Mouse (Mus musculus) bone marrow macrophage, adult 2 months (primary cell): Measurements from ENCODE around the gene Taok1. TPM values are rescaled to one million over a fixed set of nuclear protein-coding genes. Genes with fewer than 3 reads are reported as not detected.

Experiments used
- H3K27ac ChIP-seq: 2 replicates; pipeline ENCODE4 v1.5.1; 2012; ENCODE audit warnings: low read depth, low read length; ENCODE audit not compliant: insufficient read depth
- H3K4me1 ChIP-seq: 2 replicates; pipeline ENCODE4 v1.6.1; 2012; ENCODE audit warnings: low read length; ENCODE audit not compliant: control insufficient read depth, insufficient read depth
- H3K4me3 ChIP-seq: 2 replicates; pipeline ENCODE4 v1.5.1; 2012; ENCODE audit warnings: mild to moderate bottlenecking, low read length, moderate library complexity; ENCODE audit not compliant: insufficient read depth
- CTCF ChIP-seq: IDR thresholded peaks from 2 replicates; pipeline ENCODE4 v1.5.1; 2012; ENCODE audit warnings: low read depth, mild to moderate bottlenecking, low read length, moderate library complexity
- POLR2A ChIP-seq: IDR thresholded peaks from 2 replicates; pipeline ENCODE4 v1.6.1; 2012; ENCODE audit warnings: mild to moderate bottlenecking, low read depth, low read length, borderline replicate concordance
- polyA plus RNA-seq: library from polyadenylated mRNA; stranded (reverse); fragments of >200 nt; gene quantifications from 2 replicates; pipeline ENCODE4 v1.2.4, GENCODE M21; 2012; ENCODE audit not compliant: missing spikeins, insufficient read depth, insufficient read length

Gene Taok1
- polyA plus RNA-seq, 1 experiment: 40.3 TPM

- peak overlapping the region; percentile 52 for H3K4me3 ChIP-seq
- H3K4me1 ChIP-seq: peaks cover 10% of the 10 kb centered on the region
- no peak for TF ChIP-seq POLR2A
- TF ChIP-seq CTCF: peak; percentile 98
- no peak overlapping the region for H3K27ac ChIP-seq
Observed at GRCm38 (mm10) chr11:77508068-77509021, 99.3 kb downstream of the Taok1 start.

- Histone ChIP-seq H3K27ac (no peak overlapping the region), H3K4me1 (peaks cover 8% of the 10 kb centered on the region), H3K4me3 (no peak overlapping the region)
- no peak for TF ChIP-seq POLR2A
- TF ChIP-seq CTCF: no peak
Observed at GRCm38 (mm10) chr11:77507426-77507825, 100.2 kb downstream of the Taok1 start.

- Histone ChIP-seq H3K4me3 (no peak overlapping the region), H3K27ac (no peak overlapping the region), H3K4me1 (peaks cover 4% of the 10 kb centered on the region)
- no peak for TF ChIP-seq CTCF
- no peak for TF ChIP-seq POLR2A
Observed at GRCm38 (mm10) chr11:77506941-77507340, 100.7 kb downstream of the Taok1 start.

GRCm38 (mm10) chr11:77506273-77506672, 101.3 kb downstream of the Taok1 start:
- H3K4me3 ChIP-seq: no peak overlapping the region
- TF ChIP-seq CTCF: no peak
- no peak for TF ChIP-seq POLR2A
- H3K4me1 ChIP-seq: peaks cover 4% of the 10 kb centered on the region
- H3K27ac ChIP-seq: no peak overlapping the region

DNA sequence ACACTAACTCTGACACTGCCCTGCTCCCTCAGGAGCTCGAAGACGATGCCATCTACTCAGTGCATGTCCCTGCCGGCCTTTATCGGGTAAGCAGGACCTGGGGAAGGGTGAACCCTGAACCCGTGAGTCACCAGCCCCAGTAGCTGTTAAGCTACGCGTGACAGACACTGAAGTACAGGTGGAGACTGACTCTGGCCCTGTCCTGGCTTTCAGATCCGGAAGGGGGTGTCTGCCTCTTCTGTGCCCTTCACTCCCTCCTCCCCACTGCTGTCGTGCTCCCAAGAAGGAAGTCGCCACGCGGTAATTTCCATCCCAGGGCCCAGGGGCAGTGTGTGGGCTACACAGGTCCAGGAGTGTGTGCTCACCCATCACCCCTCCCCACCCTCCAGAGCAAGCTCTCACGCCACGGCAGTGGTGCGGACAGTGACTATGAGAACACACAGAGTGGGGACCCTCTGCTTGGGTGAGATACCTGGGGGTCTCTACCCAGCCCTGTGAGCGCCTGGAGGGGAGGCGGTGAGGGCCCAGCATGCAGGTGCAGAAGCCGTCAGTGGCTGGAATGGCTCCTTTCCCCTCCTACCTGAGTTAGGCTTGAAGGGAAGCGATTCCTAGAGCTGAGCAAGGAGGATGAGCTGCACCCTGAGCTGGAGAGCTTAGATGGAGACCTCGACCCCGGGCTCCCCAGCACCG, 102.2 kb downstream of the Taok1 start:
- Histone ChIP-seq H3K4me1 (peaks cover 4% of the 10 kb centered on the region), H3K4me3 (no peak overlapping the region), H3K27ac (no peak overlapping the region)
- TF ChIP-seq CTCF (no peak), POLR2A (no peak)

GRCm38 (mm10) chr11:77504377-77504776, 103.2 kb downstream of the Taok1 start:
- no peak overlapping the region for H3K4me3 ChIP-seq
- H3K27ac ChIP-seq: no peak overlapping the region
- peaks cover 4% of the 10 kb centered on the region for H3K4me1 ChIP-seq
- TF ChIP-seq CTCF: no peak
- TF ChIP-seq POLR2A: no peak

DNA sequence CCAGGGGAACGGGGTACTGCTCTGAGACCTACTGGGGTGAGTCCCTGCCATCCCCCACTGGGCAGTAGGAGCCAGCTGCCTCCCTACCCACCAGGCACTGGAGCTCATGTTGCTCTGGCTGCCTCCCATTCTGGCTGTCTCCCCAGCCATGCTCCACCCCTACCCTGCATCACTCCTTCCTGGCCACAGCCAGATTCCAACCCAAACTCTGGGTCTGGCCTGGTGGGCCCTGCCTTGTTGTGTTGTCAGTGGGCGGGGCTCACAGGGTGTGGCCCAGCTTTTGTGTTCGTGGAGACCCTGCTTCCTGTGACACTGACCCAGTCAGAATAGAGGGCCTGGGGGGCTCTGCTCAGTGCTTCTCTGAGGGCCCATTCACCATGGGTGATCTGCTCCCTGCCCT, 104.1 kb downstream of the Taok1 start:
- TF ChIP-seq POLR2A (no peak), CTCF (no peak)
- no peak overlapping the region for H3K27ac ChIP-seq
- H3K4me1 ChIP-seq: peaks cover 4% of the 10 kb centered on the region
- H3K4me3 ChIP-seq: no peak overlapping the region

DNA sequence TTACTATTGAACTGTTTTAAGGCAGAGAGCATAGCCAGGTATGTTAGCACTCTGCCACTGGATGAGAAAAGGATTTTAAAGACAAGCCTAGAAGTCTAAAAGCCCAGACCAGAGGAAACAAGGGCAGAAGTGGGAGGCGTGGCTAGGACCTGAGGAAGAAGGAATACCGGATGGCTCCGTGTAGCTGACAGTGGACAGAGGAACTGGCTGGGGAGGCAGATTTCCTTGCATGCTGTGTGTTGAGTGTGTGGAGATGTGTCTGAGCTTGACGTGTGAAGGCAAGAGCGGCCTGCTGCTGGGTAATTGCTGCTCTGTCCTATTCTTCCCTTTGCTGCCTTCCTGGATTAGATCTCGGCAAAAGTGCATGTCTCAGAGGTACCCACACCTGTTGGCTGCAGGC, 105.1 kb downstream of the Taok1 start:
- no peak overlapping the region for H3K4me3 ChIP-seq
- no peak overlapping the region for H3K27ac ChIP-seq
- TF ChIP-seq CTCF (no peak), POLR2A (no peak)
- H3K4me1 ChIP-seq: peaks cover 8% of the 10 kb centered on the region

- Histone ChIP-seq H3K27ac (no peak overlapping the region), H3K4me3 (no peak overlapping the region), H3K4me1 (peaks cover 13% of the 10 kb centered on the region)
- TF ChIP-seq POLR2A (no peak), CTCF (no peak)
Observed at GRCm38 (mm10) chr11:77501971-77502370, 105.6 kb downstream of the Taok1 start.

GRCm38 (mm10) chr11:77501392-77501791, 106.2 kb downstream of the Taok1 start:
- TF ChIP-seq CTCF: peak; percentile 58
- TF ChIP-seq POLR2A: no peak
- Histone ChIP-seq H3K4me3 (no peak overlapping the region), H3K27ac (no peak overlapping the region), H3K4me1 (peaks cover 17% of the 10 kb centered on the region)
